Mouse (Mus musculus) retina, postnatal 7 days (tissue): ENCODE measurements at regions not wholly inside any gene's neighbourhood (a gene's known extent, or its start where the extent isn't known, plus 50 kb on each side); places are given as distances from the start of the nearest gene placed in this dataset.
"Not testable (repeated sequence)": the region's sequence is repeated elsewhere in the genome, so short reads cannot be mapped to it uniquely, and the experiment has no call there.

ENCODE experiments used
- DNase-seq: peaks from one replicate; pipeline ENCODE4 v3.0.0-alpha.2; 2012; ENCODE audit warnings: low read depth, low spot score

GRCm38 (mm10) chr8:78068087-78068910 is 144.8 kb upstream of the Ttc29 start:
- no peak for DNase-seq

GRCm38 (mm10) chr8:78073821-78074220 is 139.3 kb upstream of the Ttc29 start:
- no peak for DNase-seq

GRCm38 (mm10) chr8:78077122-78077521 is 136.0 kb upstream of the Ttc29 start:
- DNase-seq, result no peak

- not testable (repeated sequence) for DNase-seq
These were observed 131.7 kb upstream of the Ttc29 start for GRCm38 (mm10) chr8:78081395-78081794.

- no peak for DNase-seq
These were observed 130.1 kb upstream of the Ttc29 start for GRCm38 (mm10) chr8:78083012-78083411.

GRCm38 (mm10) chr8:78086361-78086760 is 126.7 kb upstream of the Ttc29 start:
- DNase-seq, result no peak

- DNase-seq, result no peak
These were observed 122.5 kb upstream of the Ttc29 start for GRCm38 (mm10) chr8:78090382-78091122.

GRCm38 (mm10) chr8:78096383-78096782 is 116.7 kb upstream of the Ttc29 start:
- no peak for DNase-seq

GRCm38 (mm10) chr8:78098191-78098745 is 114.8 kb upstream of the Ttc29 start:
- no peak for DNase-seq

GRCm38 (mm10) chr8:78099091-78099490 is 114.0 kb upstream of the Ttc29 start:
- DNase-seq, result no peak

- DNase-seq, result no peak
These were observed 105.8 kb upstream of the Ttc29 start for GRCm38 (mm10) chr8:78107339-78107738.

GRCm38 (mm10) chr8:78110003-78110649 is 103.0 kb upstream of the Ttc29 start:
- no peak for DNase-seq

- DNase-seq, result no peak
These were observed 100.0 kb upstream of the Ttc29 start for GRCm38 (mm10) chr8:78113105-78113504.

- no peak for DNase-seq
These were observed 98.6 kb upstream of the Ttc29 start for GRCm38 (mm10) chr8:78114512-78114911.

GRCm38 (mm10) chr8:78117191-78117590 is 95.9 kb upstream of the Ttc29 start:
- no peak for DNase-seq

GRCm38 (mm10) chr8:78118493-78118892 is 94.6 kb upstream of the Ttc29 start:
- no peak for DNase-seq

- no peak for DNase-seq
These were observed 93.4 kb upstream of the Ttc29 start for GRCm38 (mm10) chr8:78119682-78120081.

- DNase-seq, result peak; percentile 16
These were observed 88.8 kb upstream of the Ttc29 start for GRCm38 (mm10) chr8:78124248-78124647.

GRCm38 (mm10) chr8:78127852-78128251 is 85.2 kb upstream of the Ttc29 start:
- no peak for DNase-seq

GRCm38 (mm10) chr8:78129061-78129460 is 84.0 kb upstream of the Ttc29 start:
- peak; percentile 23 for DNase-seq

GRCm38 (mm10) chr8:78139514-78139913 is 73.6 kb upstream of the Ttc29 start:
- not testable (repeated sequence) for DNase-seq

- DNase-seq, result no peak
These were observed 65.9 kb upstream of the Ttc29 start for GRCm38 (mm10) chr8:78147170-78147569.
